Mouse (Mus musculus): Measurements from ENCODE around the gene Med12l. TPM values are rescaled to one million over a fixed set of nuclear protein-coding genes. Genes with fewer than 3 reads are reported as not detected.
A peak's percentile ranks its signal among the peaks of the same experiment; 100 is the strongest.

Gene Med12l
- polyA plus RNA-seq, 1 experiment from 2014 or later = 1.9 TPM

DNA sequence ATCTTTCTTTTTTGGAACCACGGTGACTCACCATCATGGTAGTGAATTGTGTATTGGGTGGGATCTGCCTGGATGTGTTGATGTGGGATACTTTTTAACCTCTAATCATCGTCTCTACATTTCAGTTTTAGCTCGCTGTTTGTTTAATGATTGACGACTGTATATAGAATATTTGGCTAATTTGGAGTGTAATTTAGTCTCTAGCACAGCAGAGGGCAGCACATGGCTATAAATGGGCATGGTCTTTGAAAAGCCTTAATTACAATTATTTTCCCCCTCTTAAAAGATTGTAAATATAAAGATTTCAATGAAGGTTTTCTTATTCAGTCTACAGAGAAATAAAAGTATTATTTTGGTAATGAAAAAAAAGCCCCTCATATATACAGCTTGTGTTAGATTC, 71.7 kb downstream of the Med12l start:
- Histone ChIP-seq H3K36me3 (no peaks in the 10 kb centered on the region), H3K9ac (no peak overlapping the region), H3K4me1 (peaks cover 11% of the 10 kb centered on the region), H3K4me3 (no peak overlapping the region), H3K9me3 (no peaks in the 10 kb centered on the region), H3K4me2 (no peak overlapping the region), H3K27ac (no peak overlapping the region), H3K27me3 (no peaks in the 10 kb centered on the region)
- WGBS = 39% methylated on average over 4 of the region's 4 CpGs
- no peak for ATAC-seq (ENCODE audit: borderline replicate concordance, extremely low read depth, low FRiP score, low TSS enrichment)

DNA sequence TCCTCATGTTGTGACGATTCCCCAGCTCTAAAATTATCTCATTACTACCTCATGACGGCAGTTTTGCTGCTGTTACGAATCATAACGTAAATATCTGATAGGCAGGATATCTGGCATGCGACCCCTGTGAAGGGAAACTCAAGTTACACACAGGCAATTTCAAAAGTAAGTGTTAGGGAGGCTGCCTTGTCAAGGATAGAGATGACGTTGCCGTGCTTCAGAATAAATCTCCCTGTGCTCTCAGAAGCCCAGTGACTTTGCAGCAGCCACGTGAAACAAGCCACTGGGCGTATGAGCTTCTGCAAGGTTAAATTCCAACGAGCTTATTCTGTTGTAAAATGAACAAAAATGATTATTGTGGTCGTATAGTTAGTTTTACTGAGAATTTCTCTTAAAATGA, 73.0 kb downstream of the Med12l start:
- Histone ChIP-seq H3K4me3 (no peak overlapping the region), H3K4me1 (peaks cover 11% of the 10 kb centered on the region), H3K36me3 (no peaks in the 10 kb centered on the region), H3K9me3 (no peaks in the 10 kb centered on the region), H3K9ac (no peak overlapping the region), H3K27me3 (no peaks in the 10 kb centered on the region), H3K27ac (no peak overlapping the region), H3K4me2 (no peak overlapping the region)
- ATAC-seq (ENCODE audit: borderline replicate concordance, extremely low read depth, low FRiP score, low TSS enrichment) = no peak
- 39% methylated on average over 11 of the region's 11 CpGs for WGBS

DNA sequence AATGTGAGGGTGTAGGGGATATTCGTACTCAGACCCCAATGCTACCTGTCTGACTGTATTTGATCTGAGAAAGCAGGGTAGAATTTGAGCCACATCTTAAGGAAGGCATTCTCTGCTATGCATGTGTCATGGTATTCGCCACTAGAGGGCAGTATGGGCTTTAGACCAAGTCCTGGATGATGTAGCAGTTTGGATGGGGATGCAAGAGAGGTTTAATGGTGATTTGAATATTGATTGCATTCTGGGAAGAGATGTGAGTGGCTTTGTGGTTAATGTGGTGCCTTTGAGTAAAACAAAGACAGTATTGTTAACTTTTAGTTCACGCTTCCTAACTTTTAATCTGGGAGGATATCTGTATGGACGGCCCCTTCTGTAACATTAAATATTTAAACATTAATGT, 73.7 kb downstream of the Med12l start:
- no peak overlapping the region for H3K9ac ChIP-seq
- no peak for ATAC-seq (ENCODE audit: borderline replicate concordance, extremely low read depth, low FRiP score, low TSS enrichment)
- 29% methylated on average over 4 of the region's 4 CpGs for WGBS

DNA sequence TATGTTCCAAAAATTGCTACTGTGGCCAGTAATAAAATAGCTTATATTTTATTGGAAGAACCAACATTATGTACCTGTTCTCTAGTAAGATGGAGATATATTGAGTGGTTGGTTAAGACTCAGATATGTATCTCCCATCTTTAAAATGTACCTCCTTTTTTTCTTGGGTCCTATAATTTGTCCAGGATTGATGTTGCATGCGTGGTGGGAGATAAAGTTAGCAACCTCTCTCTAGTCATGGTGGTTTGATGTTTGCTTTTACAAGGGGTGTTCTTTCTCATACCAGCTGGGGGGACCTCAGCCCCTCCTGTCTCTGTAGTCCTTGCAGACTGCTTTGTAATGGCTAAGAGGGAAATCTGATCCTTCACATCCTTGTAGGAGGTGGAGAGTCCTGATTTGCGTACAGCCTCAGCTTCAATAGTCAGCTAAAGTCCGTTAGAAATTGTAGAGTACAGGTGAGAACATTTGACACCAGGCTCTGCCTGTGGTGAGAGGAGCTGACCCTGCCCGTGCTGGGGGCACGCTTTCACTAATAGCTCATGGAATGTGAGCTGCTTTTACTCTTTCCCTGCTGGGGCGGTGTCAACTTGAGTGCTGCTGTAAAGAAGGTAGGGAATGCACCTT, 74.8 kb downstream of the Med12l start:
- Histone ChIP-seq H3K4me2 (no peak overlapping the region), H3K27ac (no peak overlapping the region), H3K36me3 (no peaks in the 10 kb centered on the region), H3K9me3 (no peaks in the 10 kb centered on the region), H3K27me3 (no peaks in the 10 kb centered on the region), H3K4me3 (no peak overlapping the region), H3K4me1 (peaks cover 11% of the 10 kb centered on the region), H3K9ac (no peak overlapping the region)
- WGBS = 25% methylated on average over 6 of the region's 6 CpGs
- ATAC-seq (ENCODE audit: borderline replicate concordance, extremely low read depth, low FRiP score, low TSS enrichment) = no peak

More for the DNA sequence above, 73.7 kb downstream of the Med12l start:
- Histone ChIP-seq H3K4me2 (no peak overlapping the region), H3K9me3 (no peaks in the 10 kb centered on the region), H3K4me3 (no peak overlapping the region), H3K27ac (no peak overlapping the region), H3K4me1 (peaks cover 11% of the 10 kb centered on the region), H3K27me3 (no peaks in the 10 kb centered on the region), H3K36me3 (no peaks in the 10 kb centered on the region)

DNA sequence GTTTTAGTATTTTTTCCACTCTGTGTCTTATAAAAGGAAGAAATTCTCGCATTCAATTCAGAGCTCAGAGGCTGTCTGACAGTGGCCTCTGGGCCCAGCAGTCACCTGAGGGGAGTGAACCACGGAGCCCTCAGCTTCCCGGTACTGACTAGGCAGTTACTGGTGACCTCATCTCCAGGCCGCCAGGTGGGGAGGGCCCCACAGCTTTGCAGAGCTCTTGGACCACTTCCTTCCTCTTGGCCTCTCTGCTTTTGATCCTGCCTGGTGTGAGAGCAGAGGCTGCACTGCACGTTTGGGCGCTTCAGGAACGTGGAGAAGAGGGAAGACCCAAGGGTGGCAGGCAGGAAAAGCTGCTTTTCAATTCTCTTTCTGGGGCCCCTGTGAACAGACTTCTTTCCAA, 75.3 kb downstream of the Med12l start:
- Histone ChIP-seq H3K9me3 (no peaks in the 10 kb centered on the region), H3K36me3 (no peaks in the 10 kb centered on the region), H3K4me3 (no peak overlapping the region), H3K4me2 (no peak overlapping the region), H3K4me1 (peaks cover 11% of the 10 kb centered on the region), H3K27ac (no peak overlapping the region), H3K27me3 (no peaks in the 10 kb centered on the region), H3K9ac (no peak overlapping the region)
- ATAC-seq (ENCODE audit: borderline replicate concordance, extremely low read depth, low FRiP score, low TSS enrichment) = peak; percentile 64; the same call in 1 of the 2 replicates
- 25% methylated on average over 7 of the region's 7 CpGs for WGBS

DNA sequence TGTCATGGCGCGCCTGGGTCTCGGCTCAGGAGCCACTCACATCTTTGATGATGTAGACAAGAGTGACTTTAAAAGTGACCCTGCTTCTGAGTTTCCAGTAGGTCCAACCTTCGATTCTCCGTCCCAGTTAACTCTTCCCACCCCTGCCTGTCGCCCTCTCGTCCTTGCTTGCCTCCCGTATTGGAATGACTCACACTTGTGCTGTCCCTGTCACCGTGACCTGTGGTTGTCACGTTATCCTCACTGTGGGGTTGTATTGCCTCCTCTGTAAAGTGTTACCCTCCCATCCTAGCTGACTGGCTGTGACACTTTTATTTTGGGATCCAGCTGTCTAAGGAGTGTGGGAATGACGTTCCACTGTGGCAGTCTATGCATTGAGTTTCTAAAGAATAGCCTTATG, 87.1 kb downstream of the Med12l start:
- no peaks in the 10 kb centered on the region for H3K27me3 ChIP-seq
- H3K4me3 ChIP-seq = no peak overlapping the region
- H3K4me2 ChIP-seq = no peak overlapping the region
- no peak overlapping the region for H3K9ac ChIP-seq
- 58% methylated on average over 11 of the region's 11 CpGs for WGBS
- no peak for ATAC-seq (ENCODE audit: borderline replicate concordance, extremely low read depth, low FRiP score, low TSS enrichment)
- no peak overlapping the region for H3K27ac ChIP-seq
- H3K36me3 ChIP-seq = no peaks in the 10 kb centered on the region
- H3K4me1 ChIP-seq = no peaks in the 10 kb centered on the region
- no peaks in the 10 kb centered on the region for H3K9me3 ChIP-seq

DNA sequence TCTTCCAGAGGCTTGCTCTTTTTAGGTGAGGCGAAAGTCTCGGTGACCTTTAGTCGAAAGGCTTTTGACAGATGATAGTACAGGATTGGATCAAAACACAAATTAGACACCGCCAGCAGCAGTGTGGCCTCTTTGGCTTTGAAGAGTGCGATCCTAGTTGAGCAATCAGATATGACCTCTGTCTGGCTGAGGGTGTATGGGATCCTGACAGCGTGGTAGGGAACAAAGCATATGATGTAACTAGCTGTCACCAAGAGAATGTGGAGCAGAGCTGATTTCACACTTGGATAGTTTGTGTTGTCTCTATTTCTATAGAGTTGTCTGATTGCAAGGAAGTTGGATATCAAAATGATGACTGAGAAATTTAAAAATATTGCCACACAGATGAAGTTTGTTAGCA, 91.8 kb downstream of the Med12l start:
- Histone ChIP-seq H3K36me3 (no peaks in the 10 kb centered on the region), H3K4me1 (no peaks in the 10 kb centered on the region), H3K9ac (no peak overlapping the region), H3K4me3 (no peak overlapping the region), H3K9me3 (no peaks in the 10 kb centered on the region), H3K27ac (no peak overlapping the region), H3K4me2 (no peak overlapping the region), H3K27me3 (no peaks in the 10 kb centered on the region)
- 47% methylated on average over 6 of the region's 6 CpGs for WGBS
- no peak for ATAC-seq (ENCODE audit: borderline replicate concordance, extremely low read depth, low FRiP score, low TSS enrichment)

DNA sequence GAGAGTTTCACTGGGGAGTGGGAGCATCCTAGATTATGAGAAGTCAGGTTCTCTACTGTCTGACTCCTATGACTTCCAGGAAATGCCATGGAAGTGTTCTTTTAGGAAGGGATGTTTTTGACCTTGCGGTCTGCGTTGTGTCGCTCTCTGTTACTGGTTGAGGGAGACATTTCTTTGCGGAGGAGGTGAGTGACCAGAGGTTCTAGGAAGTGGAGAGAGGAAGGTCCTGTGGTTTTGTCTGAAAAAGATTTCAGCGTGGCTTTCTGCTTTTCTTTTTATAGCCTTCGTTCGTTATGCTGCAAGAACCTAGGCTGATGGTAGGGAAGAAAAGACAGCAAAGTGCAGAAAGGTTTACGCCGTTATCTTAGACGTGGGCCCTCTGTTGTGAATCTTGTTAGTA, 92.9 kb downstream of the Med12l start:
- Histone ChIP-seq H3K4me1 (no peaks in the 10 kb centered on the region), H3K9me3 (no peaks in the 10 kb centered on the region), H3K27me3 (no peaks in the 10 kb centered on the region), H3K4me2 (no peak overlapping the region), H3K9ac (no peak overlapping the region), H3K4me3 (no peak overlapping the region), H3K36me3 (no peaks in the 10 kb centered on the region), H3K27ac (no peak overlapping the region)
- ATAC-seq (ENCODE audit: borderline replicate concordance, extremely low read depth, low FRiP score, low TSS enrichment) = no peak
- WGBS = 90% methylated on average over 10 of the region's 10 CpGs

DNA sequence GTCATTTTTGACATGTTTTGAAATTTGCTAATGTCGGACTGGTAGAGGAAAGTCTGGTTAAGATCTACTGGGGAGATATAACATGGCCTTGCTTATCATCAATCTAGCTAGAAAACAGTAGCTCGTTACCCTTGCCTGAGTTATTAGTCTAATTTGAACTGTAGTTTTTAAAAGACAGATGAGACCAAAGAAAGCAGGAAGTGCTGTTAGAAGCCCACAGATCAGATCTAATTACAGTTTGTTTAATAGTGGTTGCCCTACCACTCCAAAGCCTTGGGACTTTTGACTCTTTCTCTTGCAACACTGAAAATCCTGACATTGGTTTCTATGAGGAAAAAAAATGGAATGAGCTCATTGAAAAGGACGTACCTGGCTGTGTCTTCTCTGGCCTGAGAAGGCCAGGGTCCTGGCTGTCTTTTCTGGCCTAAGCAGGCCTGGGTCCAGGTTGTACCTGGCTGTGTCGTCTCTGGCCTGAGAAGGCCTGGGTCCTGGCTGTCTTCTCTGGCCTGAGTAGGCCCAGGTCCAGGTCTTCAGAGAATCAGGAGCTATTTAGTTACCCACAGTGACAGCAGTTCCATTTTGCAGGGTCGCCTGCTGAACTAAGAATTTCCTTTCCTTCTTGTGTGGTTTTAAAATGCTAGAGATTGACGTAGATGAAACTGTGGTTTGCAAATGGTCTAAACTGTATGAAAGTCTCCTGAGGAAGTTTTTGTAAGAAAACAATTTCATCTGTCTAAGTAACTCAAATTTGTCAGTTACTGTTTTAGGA, 95.8 kb downstream of the Med12l start, which contains the start of gene Gpr171:
Gpr171 (minus strand) TSS at position 604 of the 769 bp plus-strand sequence.
- Histone ChIP-seq H3K4me2 (no peak within 1 kb of the TSS), H3K36me3 (no peaks in the 10 kb centered on the region), H3K9ac (no peak within 1 kb of the TSS), H3K4me1 (no peaks in the 10 kb centered on the region), H3K9me3 (no peaks in the 10 kb centered on the region), H3K4me3 (no peak within 1 kb of the TSS), H3K27me3 (no peaks in the 10 kb centered on the region), H3K27ac (no peak within 1 kb of the TSS)
- no peak for ATAC-seq (ENCODE audit: borderline replicate concordance, extremely low read depth, low FRiP score, low TSS enrichment)
- 71% methylated on average over 6 of the region's 6 CpGs for WGBS

DNA sequence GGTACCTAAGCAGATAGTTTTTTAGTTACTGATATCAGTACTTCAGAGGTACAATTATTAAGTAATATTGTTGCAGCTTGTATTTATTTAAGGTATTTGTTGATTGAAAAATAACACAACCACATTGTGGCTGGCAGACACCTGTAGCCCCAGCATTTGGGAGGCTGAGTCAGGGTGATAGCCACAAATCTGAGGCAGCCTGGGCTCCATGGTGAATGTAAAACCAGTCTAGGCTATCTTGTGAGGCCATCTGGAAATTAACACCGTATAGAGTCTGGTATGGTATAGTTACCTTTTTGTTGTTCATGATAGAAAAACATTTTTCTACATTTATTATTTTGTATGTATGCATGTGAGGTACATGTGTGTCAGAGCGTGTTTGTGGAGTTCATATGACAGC, 96.5 kb downstream of the Med12l start:
- no peak overlapping the region for H3K27ac ChIP-seq
- no peaks in the 10 kb centered on the region for H3K9me3 ChIP-seq
- ATAC-seq (ENCODE audit: borderline replicate concordance, extremely low read depth, low FRiP score, low TSS enrichment) = no peak
- H3K27me3 ChIP-seq = no peaks in the 10 kb centered on the region
- 93% methylated on average over 2 of the region's 2 CpGs for WGBS
- no peak overlapping the region for H3K4me2 ChIP-seq
- H3K36me3 ChIP-seq = no peaks in the 10 kb centered on the region
- no peak overlapping the region for H3K4me3 ChIP-seq
- no peaks in the 10 kb centered on the region for H3K4me1 ChIP-seq
- no peak overlapping the region for H3K9ac ChIP-seq

DNA sequence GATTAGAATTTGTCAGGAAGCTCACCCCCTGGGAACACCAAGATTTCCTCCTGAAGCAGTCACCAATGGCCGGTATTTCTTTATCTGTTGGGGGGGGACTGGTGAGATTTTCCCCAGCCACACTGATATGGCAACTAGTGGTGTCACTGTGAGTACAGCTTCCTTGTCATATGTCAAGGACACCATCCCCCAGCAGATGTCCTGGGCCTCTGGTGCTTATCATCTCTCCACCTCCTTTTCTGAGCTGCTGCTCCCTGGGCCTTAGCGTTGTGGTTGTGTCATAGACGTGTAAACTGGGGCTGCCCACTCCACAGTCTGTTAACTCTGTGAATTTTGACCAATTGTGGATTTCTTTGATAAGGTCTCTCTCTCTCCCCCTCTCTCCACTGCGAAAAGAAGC, 98.8 kb downstream of the Med12l start:
- Histone ChIP-seq H3K4me1 (no peaks in the 10 kb centered on the region), H3K36me3 (no peaks in the 10 kb centered on the region), H3K4me3 (no peak overlapping the region), H3K27ac (no peak overlapping the region), H3K9ac (no peak overlapping the region), H3K9me3 (no peaks in the 10 kb centered on the region), H3K27me3 (no peaks in the 10 kb centered on the region), H3K4me2 (no peak overlapping the region)
- WGBS = 42% methylated on average over 4 of the region's 4 CpGs
- no peak for ATAC-seq (ENCODE audit: borderline replicate concordance, extremely low read depth, low FRiP score, low TSS enrichment)

DNA sequence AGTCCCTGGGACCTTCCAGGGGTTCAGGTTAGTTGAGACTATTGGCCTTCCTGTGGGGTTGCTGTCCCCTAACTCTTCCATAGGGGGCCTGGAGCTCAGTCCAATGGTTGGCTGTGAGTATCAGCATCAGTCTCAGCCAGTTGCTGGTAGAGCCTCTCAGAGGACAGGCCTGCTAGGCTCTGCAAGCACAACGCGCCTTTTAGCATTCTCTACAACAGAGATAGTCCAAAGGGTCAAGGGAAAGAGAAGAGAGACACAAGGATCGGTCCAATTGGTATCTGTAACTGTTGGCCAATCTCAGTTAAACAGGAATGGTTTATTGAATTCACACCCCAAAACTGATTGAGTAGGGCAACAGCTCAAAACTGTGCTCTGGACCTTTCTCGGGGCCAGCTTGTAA, 101.8 kb downstream of the Med12l start:
- no peaks in the 10 kb centered on the region for H3K36me3 ChIP-seq
- no peak overlapping the region for H3K4me3 ChIP-seq
- no peak for ATAC-seq (ENCODE audit: borderline replicate concordance, extremely low read depth, low FRiP score, low TSS enrichment)
- no peak overlapping the region for H3K27ac ChIP-seq
- no peaks in the 10 kb centered on the region for H3K9me3 ChIP-seq
- H3K4me2 ChIP-seq = no peak overlapping the region
- no peaks in the 10 kb centered on the region for H3K27me3 ChIP-seq
- H3K4me1 ChIP-seq = no peaks in the 10 kb centered on the region
- no peak overlapping the region for H3K9ac ChIP-seq
- WGBS = 93% methylated on average over 4 of the region's 4 CpGs

Data from lung, embryonic 15.5 days (tissue).